Mouse (Mus musculus): ENCODE data around the gene Fam81a. TPM values are rescaled to one million over a fixed set of nuclear protein-coding genes. Genes with fewer than 3 reads are reported as not detected.

Gene Fam81a
- polyA plus RNA-seq, 1 experiment from 2014 or later: 4.9 TPM

- H3K27me3 ChIP-seq: no peaks in the 10 kb centered on the region
- no peak overlapping the region for H3K9ac ChIP-seq
- H3K9me3 ChIP-seq: no peaks in the 10 kb centered on the region
- H3K27ac ChIP-seq: no peak overlapping the region
- no peak overlapping the region for H3K4me2 ChIP-seq
- WGBS: 33% methylated on average over 5 of the region's 5 CpGs
- no peaks in the 10 kb centered on the region for H3K36me3 ChIP-seq (replicated peaks)
- peaks cover 11% of the 10 kb centered on the region for H3K4me1 ChIP-seq
- H3K4me3 ChIP-seq (replicated peaks): no peak overlapping the region
- ATAC-seq (ENCODE audit: low FRiP score): no peak
Observed at GRCm38 (mm10) chr9:70048280-70048679, 94.1 kb downstream of the Fam81a start.

- Histone ChIP-seq H3K9me3 (no peaks in the 10 kb centered on the region), H3K9ac (no peak overlapping the region), H3K4me1 (peaks cover 11% of the 10 kb centered on the region), H3K36me3 (replicated peaks) (no peaks in the 10 kb centered on the region), H3K27ac (no peak overlapping the region), H3K4me2 (no peak overlapping the region), H3K27me3 (no peaks in the 10 kb centered on the region), H3K4me3 (replicated peaks) (no peak overlapping the region)
- WGBS: 66% methylated on average over 3 of the region's 3 CpGs
- ATAC-seq (ENCODE audit: low FRiP score): no peak
Observed at GRCm38 (mm10) chr9:70047839-70048238, 94.5 kb downstream of the Fam81a start.

- Histone ChIP-seq H3K36me3 (replicated peaks) (no peaks in the 10 kb centered on the region), H3K9me3 (no peaks in the 10 kb centered on the region), H3K4me3 (replicated peaks) (no peak overlapping the region), H3K4me1 (peaks cover 11% of the 10 kb centered on the region), H3K27me3 (no peaks in the 10 kb centered on the region), H3K27ac (no peak overlapping the region), H3K9ac (no peak overlapping the region), H3K4me2 (no peak overlapping the region)
- 95% methylated on average over 6 of the region's 6 CpGs for WGBS
- no peak for ATAC-seq (ENCODE audit: low FRiP score)
Observed at GRCm38 (mm10) chr9:70046255-70046654, 96.1 kb downstream of the Fam81a start.

DNA sequence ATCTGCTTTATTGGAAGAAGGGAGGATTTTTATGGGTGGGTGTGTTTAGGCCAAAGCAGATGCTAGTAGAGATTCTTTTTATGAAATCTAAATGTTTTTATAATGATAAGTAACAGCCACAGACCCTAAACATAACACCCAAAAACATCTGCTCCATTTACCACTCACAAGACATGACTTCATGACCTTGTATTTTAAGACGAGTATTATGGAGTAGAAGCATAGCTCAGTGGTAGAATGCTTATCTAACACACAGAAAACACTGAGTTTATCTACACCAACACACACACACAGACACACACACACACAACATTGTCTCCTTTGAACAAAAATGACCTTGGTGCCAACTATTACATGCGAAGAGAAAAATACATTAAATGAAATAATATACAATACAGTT lies 97.5 kb downstream of the Fam81a start:
- Histone ChIP-seq H3K4me3 (replicated peaks) (no peak overlapping the region), H3K27ac (no peak overlapping the region), H3K36me3 (replicated peaks) (no peaks in the 10 kb centered on the region), H3K9ac (no peak overlapping the region), H3K9me3 (no peaks in the 10 kb centered on the region), H3K4me1 (peaks cover 11% of the 10 kb centered on the region), H3K27me3 (no peaks in the 10 kb centered on the region), H3K4me2 (no peak overlapping the region)
- WGBS: 86% methylated on average over 2 of the region's 2 CpGs
- ATAC-seq (ENCODE audit: low FRiP score): no peak

- H3K36me3 ChIP-seq (replicated peaks): no peaks in the 10 kb centered on the region
- H3K4me3 ChIP-seq (replicated peaks): no peak overlapping the region
- no peak overlapping the region for H3K27ac ChIP-seq
- no peak overlapping the region for H3K9ac ChIP-seq
- H3K9me3 ChIP-seq: no peaks in the 10 kb centered on the region
- no peaks in the 10 kb centered on the region for H3K27me3 ChIP-seq
- no peak overlapping the region for H3K4me2 ChIP-seq
- no peaks in the 10 kb centered on the region for H3K4me1 ChIP-seq
- 71% methylated on average over 1 of the region's 1 CpGs for WGBS
- ATAC-seq (ENCODE audit: low FRiP score): no peak
Observed at GRCm38 (mm10) chr9:70042935-70043334, 99.4 kb downstream of the Fam81a start.

DNA sequence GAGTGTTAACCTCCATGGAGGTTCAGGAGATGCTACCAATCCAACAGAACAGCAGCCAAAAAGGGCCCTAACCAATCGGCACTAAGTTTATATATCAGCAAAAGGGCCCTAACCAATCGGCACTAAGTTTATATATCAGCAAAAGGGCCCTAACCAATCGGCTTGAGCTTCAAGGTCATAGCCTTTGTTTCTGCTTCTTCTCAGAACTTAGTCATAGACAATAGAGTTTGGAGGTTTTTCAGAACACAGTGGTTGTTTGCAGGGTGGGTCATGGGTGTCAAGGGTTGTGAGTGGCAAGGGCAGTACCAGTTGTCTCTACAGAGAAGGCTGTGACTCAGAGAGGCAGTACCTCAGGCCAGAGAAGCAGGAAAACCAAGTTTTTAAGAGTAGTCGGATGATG lies 100.2 kb downstream of the Fam81a start:
- no peaks in the 10 kb centered on the region for H3K27me3 ChIP-seq
- H3K9ac ChIP-seq: no peak overlapping the region
- H3K4me2 ChIP-seq: no peak overlapping the region
- H3K27ac ChIP-seq: no peak overlapping the region
- H3K9me3 ChIP-seq: no peaks in the 10 kb centered on the region
- no peak for ATAC-seq (ENCODE audit: low FRiP score)
- 91% methylated on average over 4 of the region's 4 CpGs for WGBS
- no peaks in the 10 kb centered on the region for H3K36me3 ChIP-seq (replicated peaks)
- no peaks in the 10 kb centered on the region for H3K4me1 ChIP-seq
- no peak overlapping the region for H3K4me3 ChIP-seq (replicated peaks)

DNA sequence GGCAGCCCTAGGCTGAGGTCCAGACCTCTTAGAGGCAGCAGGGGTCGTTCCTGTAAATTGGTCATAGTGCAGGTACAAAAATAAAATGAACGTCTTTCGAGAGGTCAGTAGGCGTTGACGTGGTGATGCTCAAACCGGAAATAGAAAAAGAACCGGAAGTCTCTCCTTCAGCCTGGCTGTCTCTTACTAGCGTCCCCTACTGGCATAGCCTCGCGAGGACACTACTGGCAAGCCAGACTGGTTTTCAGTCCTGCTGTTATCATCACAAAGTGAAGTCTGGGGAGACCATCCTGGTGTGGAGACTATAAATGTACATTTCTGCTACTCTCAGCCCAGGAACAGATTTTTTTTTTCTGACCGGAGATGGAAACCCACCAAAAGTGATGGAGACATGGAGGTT lies 101.8 kb downstream of the Fam81a start:
- Histone ChIP-seq H3K27ac (no peak overlapping the region), H3K4me2 (no peak overlapping the region), H3K36me3 (replicated peaks) (no peaks in the 10 kb centered on the region), H3K9me3 (no peaks in the 10 kb centered on the region), H3K4me1 (no peaks in the 10 kb centered on the region), H3K27me3 (no peaks in the 10 kb centered on the region), H3K4me3 (replicated peaks) (no peak overlapping the region), H3K9ac (no peak overlapping the region)
- ATAC-seq (ENCODE audit: low FRiP score): no peak
- WGBS: 85% methylated on average over 11 of the region's 11 CpGs

- WGBS: 85% methylated on average over 6 of the region's 6 CpGs
- no peaks in the 10 kb centered on the region for H3K9me3 ChIP-seq
- no peaks in the 10 kb centered on the region for H3K27me3 ChIP-seq
- H3K4me3 ChIP-seq (replicated peaks): no peak overlapping the region
- H3K36me3 ChIP-seq (replicated peaks): no peaks in the 10 kb centered on the region
- H3K27ac ChIP-seq: no peak overlapping the region
- no peak for ATAC-seq (ENCODE audit: low FRiP score)
- no peak overlapping the region for H3K4me2 ChIP-seq
- no peaks in the 10 kb centered on the region for H3K4me1 ChIP-seq
- no peak overlapping the region for H3K9ac ChIP-seq
Observed at GRCm38 (mm10) chr9:70039597-70040385, 102.6 kb downstream of the Fam81a start.

Other genes starting within 250 kb of the Fam81a start
- gene Bnip2, start 153.1 kb downstream of the Fam81a start, polyA plus RNA-seq (2016; fragmentation: Nextera tagmentation; extraction: Ambion mirVana): 115 and 119 TPM in 2 replicates
- gene Gtf2a2, start 130.0 kb downstream of the Fam81a start, polyA plus RNA-seq (2016; fragmentation: Nextera tagmentation; extraction: Ambion mirVana): 203 and 211 TPM in 2 replicates
- not detected in 2 replicates for gene Gcnt3, start 104.5 kb downstream of the Fam81a start, polyA plus RNA-seq (2016; fragmentation: Nextera tagmentation; extraction: Ambion mirVana)
- gene Myo1e, start 64.8 kb upstream of the Fam81a start, polyA plus RNA-seq (2016; fragmentation: Nextera tagmentation; extraction: Ambion mirVana): 10.3 and 11.3 TPM in 2 replicates